Mouse (Mus musculus): Measurements from ENCODE around the gene Fem1a. TPM values are rescaled to one million over a fixed set of nuclear protein-coding genes. Genes with fewer than 3 reads are reported as not detected.

Fem1a gene
- polyA plus RNA-seq, 1 experiment from 2014 or later: 15.5 TPM

GRCm38 (mm10) chr17:56290388-56291170 lies 34.0 kb downstream of the Fem1a start:
- H3K9me3 ChIP-seq (replicated peaks; ENCODE audit: control insufficient read depth, low read length, poor library complexity, severe bottlenecking): no peaks in the 10 kb centered on the region
- no peaks in the 10 kb centered on the region for H3K27me3 ChIP-seq (ENCODE audit: control insufficient read depth, insufficient read depth, low read depth, low read length)
- H3K4me2 ChIP-seq (ENCODE audit: low read length): peak overlapping the region; percentile 45
- no peaks in the 10 kb centered on the region for H3K36me3 ChIP-seq (ENCODE audit: control insufficient read depth, insufficient read depth, low read length)
- peak; percentile 52 for ATAC-seq
- peak overlapping the region; percentile 22 for H3K4me3 ChIP-seq (ENCODE audit: low read depth, low read length)
- H3K4me1 ChIP-seq (ENCODE audit: control insufficient read depth, insufficient read depth, low read length): peaks cover 18% of the 10 kb centered on the region
- peak overlapping the region; percentile 7 for H3K27ac ChIP-seq (ENCODE audit: low read length)
- peak overlapping the region; percentile 21; the same call in 1 of the 2 replicates for H3K9ac ChIP-seq (ENCODE audit: low read depth, low read length)
- WGBS: 3% methylated on average over 17 of the region's 17 CpGs

- Histone ChIP-seq H3K9me3 (replicated peaks; ENCODE audit: control insufficient read depth, low read length, poor library complexity, severe bottlenecking) (no peaks in the 10 kb centered on the region), H3K9ac (ENCODE audit: low read depth, low read length) (peak overlapping the region; percentile 56; the same call in 1 of the 2 replicates), H3K4me1 (ENCODE audit: control insufficient read depth, insufficient read depth, low read length) (peaks cover 18% of the 10 kb centered on the region), H3K4me3 (ENCODE audit: low read depth, low read length) (peak overlapping the region; percentile 20; the same call in 1 of the 2 replicates), H3K4me2 (ENCODE audit: low read length) (peak overlapping the region; percentile 45), H3K27ac (ENCODE audit: low read length) (peak overlapping the region; percentile 14; the same call in 1 of the 2 replicates), H3K36me3 (ENCODE audit: control insufficient read depth, insufficient read depth, low read length) (no peaks in the 10 kb centered on the region), H3K27me3 (ENCODE audit: control insufficient read depth, insufficient read depth, low read depth, low read length) (no peaks in the 10 kb centered on the region)
- 1% methylated on average over 16 of the region's 16 CpGs for WGBS
- ATAC-seq: peak; percentile 79
Measured at GRCm38 (mm10) chr17:56291171-56291511, 34.5 kb downstream of the Fem1a start.

- no peak overlapping the region for H3K4me3 ChIP-seq (ENCODE audit: low read depth, low read length)
- 52% methylated on average over 7 of the region's 7 CpGs for WGBS
- no peak for ATAC-seq
- no peaks in the 10 kb centered on the region for H3K36me3 ChIP-seq (ENCODE audit: control insufficient read depth, insufficient read depth, low read length)
- no peaks in the 10 kb centered on the region for H3K27me3 ChIP-seq (ENCODE audit: control insufficient read depth, insufficient read depth, low read depth, low read length)
- H3K4me1 ChIP-seq (ENCODE audit: control insufficient read depth, insufficient read depth, low read length): peaks cover 18% of the 10 kb centered on the region
- no peaks in the 10 kb centered on the region for H3K9me3 ChIP-seq (replicated peaks; ENCODE audit: control insufficient read depth, low read length, poor library complexity, severe bottlenecking)
- no peak overlapping the region for H3K4me2 ChIP-seq (ENCODE audit: low read length)
- no peak overlapping the region for H3K9ac ChIP-seq (ENCODE audit: low read depth, low read length)
- H3K27ac ChIP-seq (ENCODE audit: low read length): no peak overlapping the region
Measured at GRCm38 (mm10) chr17:56291826-56292475, 35.3 kb downstream of the Fem1a start.

- WGBS: 91% methylated on average over 4 of the region's 4 CpGs
- H3K9me3 ChIP-seq (replicated peaks; ENCODE audit: control insufficient read depth, low read length, poor library complexity, severe bottlenecking): no peaks in the 10 kb centered on the region
- H3K4me2 ChIP-seq (ENCODE audit: low read length): no peak within 1 kb of the TSS
- no peak within 1 kb of the TSS for H3K4me3 ChIP-seq (ENCODE audit: low read depth, low read length)
- H3K27ac ChIP-seq (ENCODE audit: low read length): no peak within 1 kb of the TSS
- peaks cover 18% of the 10 kb centered on the region for H3K4me1 ChIP-seq (ENCODE audit: control insufficient read depth, insufficient read depth, low read length)
- H3K27me3 ChIP-seq (ENCODE audit: control insufficient read depth, insufficient read depth, low read depth, low read length): no peaks in the 10 kb centered on the region
- no peak within 1 kb of the TSS for H3K9ac ChIP-seq (ENCODE audit: low read depth, low read length)
- ATAC-seq: no peak
- no peaks in the 10 kb centered on the region for H3K36me3 ChIP-seq (ENCODE audit: control insufficient read depth, insufficient read depth, low read length)
Measured at GRCm38 (mm10) chr17:56292531-56293222, 36.1 kb downstream of the Fem1a start, which contains the start of gene Plin3. Gene Plin3 (minus strand): TSS chr17:56292873.

- H3K4me1 ChIP-seq (ENCODE audit: control insufficient read depth, insufficient read depth, low read length): peaks cover 18% of the 10 kb centered on the region
- no peak overlapping the region for H3K9ac ChIP-seq (ENCODE audit: low read depth, low read length)
Measured at GRCm38 (mm10) chr17:56293291-56293690, 36.7 kb downstream of the Fem1a start.

GRCm38 (mm10) chr17:56294241-56294640 lies 37.6 kb downstream of the Fem1a start:
- no peak for ATAC-seq
- WGBS: 93% methylated on average over 19 of the region's 19 CpGs
- no peak overlapping the region for H3K4me2 ChIP-seq (ENCODE audit: low read length)
- H3K27me3 ChIP-seq (ENCODE audit: control insufficient read depth, insufficient read depth, low read depth, low read length): no peaks in the 10 kb centered on the region
- H3K9me3 ChIP-seq (replicated peaks; ENCODE audit: control insufficient read depth, low read length, poor library complexity, severe bottlenecking): no peaks in the 10 kb centered on the region
- no peak overlapping the region for H3K4me3 ChIP-seq (ENCODE audit: low read depth, low read length)
- H3K27ac ChIP-seq (ENCODE audit: low read length): no peak overlapping the region
- no peak overlapping the region for H3K9ac ChIP-seq (ENCODE audit: low read depth, low read length)
- H3K36me3 ChIP-seq (ENCODE audit: control insufficient read depth, insufficient read depth, low read length): no peaks in the 10 kb centered on the region
- peaks cover 18% of the 10 kb centered on the region for H3K4me1 ChIP-seq (ENCODE audit: control insufficient read depth, insufficient read depth, low read length)

More at GRCm38 (mm10) chr17:56293291-56293690, 36.7 kb downstream of the Fem1a start:
- no peak overlapping the region for H3K4me2 ChIP-seq (ENCODE audit: low read length)
- H3K9me3 ChIP-seq (replicated peaks; ENCODE audit: control insufficient read depth, low read length, poor library complexity, severe bottlenecking): no peaks in the 10 kb centered on the region
- H3K4me3 ChIP-seq (ENCODE audit: low read depth, low read length): no peak overlapping the region
- WGBS: 86% methylated on average over 1 of the region's 1 CpGs
- H3K27ac ChIP-seq (ENCODE audit: low read length): no peak overlapping the region
- no peaks in the 10 kb centered on the region for H3K36me3 ChIP-seq (ENCODE audit: control insufficient read depth, insufficient read depth, low read length)
- no peaks in the 10 kb centered on the region for H3K27me3 ChIP-seq (ENCODE audit: control insufficient read depth, insufficient read depth, low read depth, low read length)
- no peak for ATAC-seq

GRCm38 (mm10) chr17:56296201-56296600 lies 39.6 kb downstream of the Fem1a start:
- H3K36me3 ChIP-seq (ENCODE audit: control insufficient read depth, insufficient read depth, low read length): no peaks in the 10 kb centered on the region
- H3K4me1 ChIP-seq (ENCODE audit: control insufficient read depth, insufficient read depth, low read length): peaks cover 3% of the 10 kb centered on the region; the same call in 1 of the 2 replicates
- no peak overlapping the region for H3K27ac ChIP-seq (ENCODE audit: low read length)
- no peak for ATAC-seq
- no peak overlapping the region for H3K4me3 ChIP-seq (ENCODE audit: low read depth, low read length)
- H3K27me3 ChIP-seq (ENCODE audit: control insufficient read depth, insufficient read depth, low read depth, low read length): no peaks in the 10 kb centered on the region
- H3K4me2 ChIP-seq (ENCODE audit: low read length): no peak overlapping the region
- 86% methylated on average over 1 of the region's 1 CpGs for WGBS
- no peak overlapping the region for H3K9ac ChIP-seq (ENCODE audit: low read depth, low read length)
- no peaks in the 10 kb centered on the region for H3K9me3 ChIP-seq (replicated peaks; ENCODE audit: control insufficient read depth, low read length, poor library complexity, severe bottlenecking)

- WGBS: 100% methylated on average over 1 of the region's 1 CpGs
- Histone ChIP-seq H3K27ac (ENCODE audit: low read length) (no peak overlapping the region), H3K36me3 (ENCODE audit: control insufficient read depth, insufficient read depth, low read length) (no peaks in the 10 kb centered on the region), H3K9me3 (replicated peaks; ENCODE audit: control insufficient read depth, low read length, poor library complexity, severe bottlenecking) (no peaks in the 10 kb centered on the region), H3K27me3 (ENCODE audit: control insufficient read depth, insufficient read depth, low read depth, low read length) (no peaks in the 10 kb centered on the region), H3K4me2 (ENCODE audit: low read length) (no peak overlapping the region), H3K9ac (ENCODE audit: low read depth, low read length) (no peak overlapping the region), H3K4me1 (ENCODE audit: control insufficient read depth, insufficient read depth, low read length) (peaks cover under 1% of the 10 kb centered on the region; the same call in 1 of the 2 replicates), H3K4me3 (ENCODE audit: low read depth, low read length) (no peak overlapping the region)
- no peak for ATAC-seq
Measured at GRCm38 (mm10) chr17:56298238-56298637, 41.6 kb downstream of the Fem1a start.
